Mouse (Mus musculus) spleen, adult 2 months (tissue): ENCODE measurements around the gene Lmtk2.

Experiments
- CTCF ChIP-seq: fragments of 200-500 bp; IDR thresholded peaks from 2 replicates; pipeline ENCODE4 v1.5.1; 2011; ENCODE audit warnings: mild to moderate bottlenecking, inconsistent platforms; ENCODE audit not compliant: insufficient read depth, insufficient read length, insufficient replicate concordance; ENCODE audit errors: extremely low read depth
- POLR2A ChIP-seq: fragments of 200-500 bp; IDR thresholded peaks from 2 replicates; pipeline ENCODE4 v1.6.1; 2011; ENCODE audit warnings: low read depth, low read length, inconsistent platforms

- TF ChIP-seq CTCF (no peak), POLR2A (no peak)
Measured at GRCm38 (mm10) chr5:144114970-144115627, 14.9 kb downstream of the Lmtk2 start.
